Mouse (Mus musculus) erythroblast, embryonic 14.5 days (primary cell): ENCODE measurements around the gene Slc16a8.

ENCODE experiments used
- GATA1 ChIP-seq: IDR thresholded peaks from 2 replicates; pipeline ENCODE4 v1.6.1; 2012; ENCODE audit warnings: low read length, inconsistent platforms, mixed read lengths
- TAL1 ChIP-seq: IDR thresholded peaks from 3 replicates; pipeline ENCODE4 v1.6.1; 2012; ENCODE audit warnings: low read length, inconsistent platforms, mixed read lengths

DNA sequence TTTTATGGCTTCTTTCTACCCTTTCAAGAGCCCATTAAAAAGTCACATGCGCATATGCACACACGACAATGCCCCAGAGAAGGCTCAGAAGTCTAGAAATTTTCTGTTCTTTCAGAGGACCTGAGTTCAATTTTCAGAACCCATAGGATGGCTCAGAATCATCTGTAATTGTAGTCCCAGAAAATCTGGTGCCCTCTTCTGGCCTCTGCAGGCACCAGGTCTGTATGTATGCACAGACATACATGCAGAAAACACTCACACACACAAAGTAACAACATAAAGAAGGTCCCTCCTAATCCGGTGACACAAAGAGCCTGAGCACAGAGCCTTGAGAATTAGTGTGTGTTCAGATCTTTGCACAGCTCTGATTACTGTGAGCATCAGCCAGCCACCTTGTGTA is 35.8 kb upstream of the Slc16a8 start:
- no peak for TF ChIP-seq GATA1
- no peak for TF ChIP-seq TAL1
